Comparison of ENCODE assay signal across 30 mouse cellular contexts in genomic region chrX:164410562-164410961, GRCm38 (mm10). TPM values are rescaled to one million over a fixed set of nuclear protein-coding genes. Genes with fewer than 3 reads are reported as not detected.
"Had no signal": no experiment of that assay in that cellular context is flagged by ENCODE, and none has a peak within 500 bp of the region (broad histone marks: within the 10 kb centered on the region; RNA-seq: fewer than 3 reads in every experiment).

No protein-coding gene starts in this region.

- H3K9ac ChIP-seq: embryonic facial prominence, embryonic 12.5 days; embryonic facial prominence, embryonic 13.5 days; embryonic facial prominence, embryonic 15.5 days; forebrain, embryonic 12.5 days; forebrain, embryonic 13.5 days; forebrain, embryonic 15.5 days; forebrain, postnatal 0 days had no signal

- H3K36me3 ChIP-seq: embryonic facial prominence, embryonic 10.5 days; embryonic facial prominence, embryonic 12.5 days; embryonic facial prominence, embryonic 13.5 days; embryonic facial prominence, embryonic 15.5 days; forebrain, embryonic 10.5 days; forebrain, embryonic 12.5 days; forebrain, embryonic 15.5 days had no signal

- ATAC-seq: forebrain, embryonic 13.5 days; forebrain, embryonic 14.5 days; forebrain, embryonic 15.5 days; forebrain, embryonic 16.5 days; forebrain, postnatal 0 days had no signal

- H3K4me3 ChIP-seq: embryonic facial prominence, embryonic 10.5 days; embryonic facial prominence, embryonic 12.5 days; embryonic facial prominence, embryonic 13.5 days; embryonic facial prominence, embryonic 15.5 days; erythroblast, embryonic 14.5 days; forebrain, embryonic 10.5 days; forebrain, embryonic 12.5 days; forebrain, embryonic 13.5 days; forebrain, embryonic 15.5 days; gastrocnemius, adult 2 months; heart, adult 2 months had no signal

- H3K27me3 ChIP-seq: embryonic facial prominence, embryonic 15.5 days; forebrain, embryonic 13.5 days; forebrain, embryonic 15.5 days had no signal

- H3K4me2 ChIP-seq: embryonic facial prominence, embryonic 12.5 days; embryonic facial prominence, embryonic 13.5 days; embryonic facial prominence, embryonic 15.5 days; forebrain, embryonic 12.5 days; forebrain, embryonic 13.5 days; forebrain, embryonic 15.5 days had no signal

- H3K27ac ChIP-seq: embryonic facial prominence, embryonic 10.5 days; embryonic facial prominence, embryonic 12.5 days; embryonic facial prominence, embryonic 13.5 days; embryonic facial prominence, embryonic 15.5 days; forebrain, embryonic 10.5 days; forebrain, embryonic 12.5 days; forebrain, embryonic 13.5 days; forebrain, embryonic 15.5 days; gastrocnemius, adult 2 months; heart, adult 2 months had no signal

- DNase-seq: cerebellum, adult 8-10 months; cerebellum, adult 9-10 months; cerebellum, adult 9-11 months; cerebellum, postnatal 10 days; cerebellum, postnatal 14 days; cerebellum, postnatal 25 days; cerebellum, postnatal 36 days; embryo, embryonic 11 days; forebrain, postnatal 0 days; gastrocnemius, adult 2 months; gastrocnemius, postnatal 10 days; gastrocnemius, postnatal 14 days; gastrocnemius, postnatal 25 days; gastrocnemius, postnatal 36 days; heart, adult 11 months; heart, adult 18-20 months; heart, adult 2 months had no signal

- H3K4me1 ChIP-seq: embryonic facial prominence, embryonic 10.5 days; embryonic facial prominence, embryonic 12.5 days; embryonic facial prominence, embryonic 13.5 days; embryonic facial prominence, embryonic 15.5 days; forebrain, embryonic 10.5 days; forebrain, embryonic 12.5 days; forebrain, embryonic 13.5 days; forebrain, embryonic 15.5 days had no signal

- H3K9me3 ChIP-seq: embryonic facial prominence, embryonic 10.5 days; embryonic facial prominence, embryonic 12.5 days; embryonic facial prominence, embryonic 13.5 days; embryonic facial prominence, embryonic 15.5 days; forebrain, embryonic 10.5 days; forebrain, embryonic 12.5 days; forebrain, embryonic 13.5 days; forebrain, embryonic 15.5 days had no signal

RNA-seq across cellular contexts. Expression of gene Asb11, which starts 26.2 kb away (rescaled TPM):
- polyA plus RNA-seq: embryonic facial prominence, embryonic 10.5 days; embryonic facial prominence, embryonic 11.5 days; embryonic facial prominence, embryonic 12.5 days; embryonic facial prominence, embryonic 13.5 days; embryonic facial prominence, embryonic 15.5 days; erythroblast, embryonic 14.5 days; forebrain, embryonic 10.5 days; forebrain, embryonic 11.5 days; forebrain, embryonic 12.5 days; forebrain, embryonic 13.5 days; forebrain, embryonic 14.5 days; forebrain, embryonic 16.5 days had no signal

RNA-seq across cellular contexts. Expression of gene Vegfd, which starts 37.4 kb away (rescaled TPM):
- polyA plus RNA-seq: erythroblast, embryonic 14.5 days had no signal
